Mouse (Mus musculus) layer of hippocampus, adult 9-10 months (tissue): ENCODE measurements around the gene H3f3b.
A peak's percentile ranks its signal among the peaks of the same experiment; 100 is the strongest.
"Not testable (repeated sequence)": the region's sequence is repeated elsewhere in the genome, so short reads cannot be mapped to it uniquely, and the experiment has no call there.

ENCODE experiments used
- DNase-seq: peaks from one replicate; pipeline ENCODE4 v3.0.0; 2022; ENCODE audit warnings: low spot score

The H3f3b gene

DNA sequence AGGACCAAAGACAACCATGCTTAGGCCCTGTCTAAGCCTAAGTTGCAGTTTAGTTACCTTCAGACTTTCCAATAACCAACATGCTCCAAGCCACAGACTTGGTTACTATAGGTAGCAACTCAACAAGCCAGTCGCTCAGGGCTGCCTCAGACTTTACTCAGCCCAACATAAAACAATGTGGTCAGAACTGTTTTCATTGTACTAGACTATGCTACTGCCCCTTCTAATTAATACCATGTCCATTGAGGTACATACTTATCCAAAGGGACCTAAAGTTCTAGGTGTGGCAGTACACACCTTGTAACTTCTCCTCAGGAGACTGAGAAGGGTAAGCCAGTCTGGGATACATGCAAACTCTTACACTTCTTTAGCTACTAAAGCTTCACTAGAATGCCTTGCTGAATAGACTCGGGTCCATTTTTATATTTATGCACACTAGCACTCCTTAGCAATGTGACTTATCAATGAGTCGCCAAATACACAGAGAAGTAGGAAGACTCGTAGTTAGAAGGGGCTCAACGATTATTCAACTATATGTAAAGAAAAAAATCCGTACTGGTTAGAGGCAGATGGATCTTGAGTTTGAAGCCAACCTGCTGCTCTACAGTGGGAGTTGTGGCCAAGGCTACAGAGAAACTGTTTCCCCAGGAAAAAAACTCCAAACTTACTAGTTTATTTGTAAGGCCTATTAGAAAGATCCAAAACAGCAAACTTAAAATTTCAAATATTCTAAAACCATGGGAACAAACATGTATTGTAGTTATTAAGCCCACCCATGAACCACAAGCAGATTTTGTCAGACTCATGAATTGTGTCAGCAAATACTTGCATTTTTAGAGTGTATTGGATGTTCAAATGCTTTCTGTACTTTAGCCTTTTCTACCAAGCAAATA is 6.2 kb downstream of the H3f3b start:
- no peak for DNase-seq

DNA sequence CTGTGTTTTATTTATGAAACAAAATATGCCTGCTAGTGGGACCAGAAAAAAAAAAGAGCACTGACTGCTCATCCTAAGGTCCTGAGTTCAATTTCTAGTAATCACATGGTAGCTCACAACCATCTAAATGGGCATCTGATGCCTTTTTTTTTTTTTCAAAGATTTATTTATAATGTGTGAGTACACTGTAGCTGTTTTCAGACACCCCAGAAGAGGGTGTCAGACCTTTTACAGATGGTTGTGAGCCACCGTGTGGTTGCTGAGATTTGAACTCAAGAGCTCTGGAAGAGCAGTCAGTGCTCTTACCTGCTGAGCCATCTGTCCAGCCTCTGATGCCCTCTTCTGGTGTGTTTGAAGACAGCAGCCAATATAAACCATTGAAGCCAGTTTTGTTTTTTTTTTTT is 7.2 kb downstream of the H3f3b start:
- no peak for DNase-seq

- no peak for DNase-seq
These were observed 7.8 kb downstream of the H3f3b start for GRCm38 (mm10) chr11:116019976-116020411.

- no peak for DNase-seq
These were observed 8.4 kb downstream of the H3f3b start for GRCm38 (mm10) chr11:116019360-116019791.

DNA sequence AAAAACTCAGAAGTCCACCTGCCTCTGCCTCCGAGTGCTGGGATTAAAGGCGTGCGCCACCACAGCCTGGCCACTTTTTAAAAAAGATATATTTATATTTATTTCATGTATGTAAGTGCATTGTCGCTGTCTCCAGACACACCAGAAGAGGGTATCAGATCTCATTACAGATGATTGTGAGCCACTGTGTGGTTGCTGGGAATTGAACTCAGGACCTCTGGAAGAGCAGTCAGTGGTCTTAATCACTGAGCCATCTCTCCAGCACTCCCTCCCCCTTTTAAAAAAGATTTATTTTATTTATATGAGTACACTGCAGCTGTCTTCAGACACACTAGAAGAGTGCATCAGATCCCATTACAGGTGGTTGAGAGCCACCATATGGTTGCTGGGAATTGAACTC is 8.9 kb downstream of the H3f3b start:
- not testable (repeated sequence) for DNase-seq

GRCm38 (mm10) chr11:116018106-116018505 is 9.7 kb downstream of the H3f3b start:
- no peak for DNase-seq

GRCm38 (mm10) chr11:116014821-116015220 is 12.9 kb downstream of the H3f3b start:
- DNase-seq: no peak

DNA sequence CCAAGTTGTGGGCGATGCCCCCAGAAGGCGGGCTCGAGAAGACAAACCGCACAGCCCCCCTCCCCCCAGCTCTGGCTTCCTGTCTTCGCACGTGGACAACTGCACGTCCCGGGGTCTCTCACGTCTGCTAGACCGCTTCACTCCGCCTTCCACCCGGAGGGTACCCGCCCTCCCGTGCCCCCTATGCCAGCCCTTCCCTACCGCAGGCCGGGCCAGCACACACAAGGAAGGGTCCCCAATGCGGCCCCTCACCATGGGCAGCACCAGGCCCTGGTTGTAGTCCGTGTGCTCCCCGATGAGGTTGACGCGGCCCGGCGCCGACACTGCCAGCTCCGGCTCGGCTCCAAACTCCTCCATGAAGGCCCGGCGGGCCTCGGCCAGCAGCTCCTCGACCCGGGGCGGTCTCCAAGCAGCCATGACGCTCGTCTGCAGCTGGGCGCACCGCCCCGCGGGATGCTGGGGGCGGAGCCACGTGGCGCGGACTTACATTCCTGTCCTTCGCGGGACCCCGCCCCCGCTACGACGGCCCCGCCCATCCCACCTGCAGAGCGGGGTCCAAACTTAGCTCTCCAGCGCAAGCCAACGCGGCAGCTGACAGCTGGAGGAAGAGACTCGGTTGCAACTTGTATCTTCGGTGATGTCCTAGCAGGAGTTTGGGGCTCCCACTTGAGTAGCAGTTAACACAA is 15.4 kb downstream of the H3f3b start, which contains the start of gene Galk1:
Gene Galk1 (minus strand): TSS at position 458 of the 686 bp plus-strand sequence.
- DNase-seq: peak; percentile 44

GRCm38 (mm10) chr11:116011529-116012261 is 16.1 kb downstream of the H3f3b start:
- DNase-seq: no peak

DNA sequence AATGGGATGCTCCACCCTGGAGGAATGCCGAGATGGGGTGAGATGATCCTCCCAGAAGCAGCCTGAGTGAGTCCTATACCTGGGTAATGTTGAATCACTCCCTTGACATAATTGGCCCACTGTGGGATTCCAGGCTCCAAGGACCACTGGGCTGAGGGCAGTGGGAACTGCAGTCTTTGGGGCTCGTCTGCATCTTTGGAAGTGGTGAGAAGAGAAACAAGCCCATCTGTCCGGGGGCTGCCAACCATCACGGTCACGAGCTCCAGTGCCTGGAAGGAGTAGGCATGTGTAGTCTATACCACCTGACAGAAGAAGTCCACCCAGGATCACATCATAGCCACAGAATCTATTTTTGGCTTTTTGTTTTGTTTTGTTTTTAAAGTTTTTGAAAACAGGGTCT is 16.8 kb downstream of the H3f3b start:
- DNase-seq: no peak

- DNase-seq: no peak
These were observed 17.6 kb downstream of the H3f3b start for GRCm38 (mm10) chr11:116010146-116010545.

GRCm38 (mm10) chr11:116009661-116010060 is 18.1 kb downstream of the H3f3b start:
- DNase-seq: no peak

DNA sequence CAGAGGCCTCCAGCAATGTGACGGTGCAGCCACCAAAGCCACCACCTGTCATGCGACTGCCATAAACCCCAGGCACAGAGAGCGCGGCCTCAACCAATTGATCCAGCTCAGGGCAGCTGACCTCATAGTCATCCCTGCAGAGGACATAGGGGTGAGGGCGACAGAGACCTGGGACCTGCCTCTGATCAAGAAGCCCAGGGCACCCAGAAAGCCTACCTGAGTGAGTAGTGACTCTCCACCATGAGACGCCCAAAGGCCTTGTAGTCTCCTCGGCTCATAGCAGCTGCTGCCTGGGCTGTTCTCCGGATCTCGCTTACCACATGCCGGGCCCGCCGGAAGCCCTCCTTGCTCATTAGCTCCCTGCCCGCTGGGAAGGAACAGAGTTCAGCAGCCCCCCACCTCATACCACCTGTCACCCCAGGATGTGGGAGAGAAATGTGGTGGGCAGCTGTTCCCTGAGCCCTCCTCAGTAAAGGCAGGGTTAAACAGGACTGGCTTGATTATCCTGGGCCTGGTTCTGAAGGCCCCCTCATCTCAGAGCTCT is 18.9 kb downstream of the H3f3b start:
- no peak for DNase-seq

DNA sequence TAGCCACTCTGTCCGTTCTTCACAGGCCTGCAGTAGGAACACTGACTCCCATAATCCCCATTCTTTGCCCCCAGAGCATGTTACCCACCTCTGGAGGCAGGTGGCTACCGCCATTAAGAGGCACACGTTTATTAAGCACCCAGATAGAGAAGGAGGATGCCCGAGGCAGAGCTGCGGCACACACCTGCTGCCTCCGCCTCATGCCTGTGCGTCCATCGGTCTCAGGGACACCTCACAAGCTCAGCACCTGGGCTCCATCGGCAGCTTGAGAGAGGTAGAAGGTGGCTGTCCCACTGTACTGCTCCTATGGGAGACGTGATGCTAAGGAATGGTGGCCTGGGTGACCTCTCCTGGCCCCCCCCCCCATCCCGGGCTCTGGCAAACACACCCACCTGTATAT is 19.4 kb downstream of the H3f3b start:
- no peak for DNase-seq

GRCm38 (mm10) chr11:116007095-116007850 is 20.5 kb downstream of the H3f3b start:
- DNase-seq: no peak

DNA sequence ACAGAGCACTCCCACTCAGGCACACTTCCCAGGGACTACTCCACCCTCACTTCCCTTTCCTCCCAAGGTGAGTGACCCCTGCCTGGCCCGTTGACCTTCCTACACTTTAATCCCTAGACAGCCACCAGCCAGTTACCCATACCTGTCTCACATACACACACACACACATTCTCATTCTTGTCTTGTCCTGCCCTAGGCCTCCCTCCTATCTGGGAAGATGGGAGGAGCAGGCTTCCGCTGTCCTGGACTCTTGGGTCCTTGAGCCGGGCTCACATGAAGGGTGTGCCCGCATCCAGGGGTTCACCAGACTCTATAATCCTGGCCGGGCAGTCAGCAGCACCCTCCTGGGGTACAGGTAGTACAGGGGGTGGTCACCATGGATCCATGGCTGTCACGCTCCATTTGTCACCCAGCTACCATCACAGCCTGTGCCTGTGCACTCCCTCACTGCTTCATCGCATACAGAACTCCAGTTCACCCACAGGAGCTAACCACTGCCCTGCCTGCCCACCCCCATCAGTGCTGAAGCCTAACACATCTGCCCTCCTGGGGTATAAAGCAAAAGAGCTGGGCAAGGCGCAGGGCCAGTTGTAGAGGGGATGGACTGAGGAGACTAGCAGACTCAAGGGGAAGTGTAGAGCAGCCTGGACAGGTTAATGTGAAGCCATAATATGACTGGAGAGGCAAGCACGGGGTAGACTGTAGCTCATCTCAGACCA is 21.9 kb downstream of the H3f3b start:
- no peak for DNase-seq

DNA sequence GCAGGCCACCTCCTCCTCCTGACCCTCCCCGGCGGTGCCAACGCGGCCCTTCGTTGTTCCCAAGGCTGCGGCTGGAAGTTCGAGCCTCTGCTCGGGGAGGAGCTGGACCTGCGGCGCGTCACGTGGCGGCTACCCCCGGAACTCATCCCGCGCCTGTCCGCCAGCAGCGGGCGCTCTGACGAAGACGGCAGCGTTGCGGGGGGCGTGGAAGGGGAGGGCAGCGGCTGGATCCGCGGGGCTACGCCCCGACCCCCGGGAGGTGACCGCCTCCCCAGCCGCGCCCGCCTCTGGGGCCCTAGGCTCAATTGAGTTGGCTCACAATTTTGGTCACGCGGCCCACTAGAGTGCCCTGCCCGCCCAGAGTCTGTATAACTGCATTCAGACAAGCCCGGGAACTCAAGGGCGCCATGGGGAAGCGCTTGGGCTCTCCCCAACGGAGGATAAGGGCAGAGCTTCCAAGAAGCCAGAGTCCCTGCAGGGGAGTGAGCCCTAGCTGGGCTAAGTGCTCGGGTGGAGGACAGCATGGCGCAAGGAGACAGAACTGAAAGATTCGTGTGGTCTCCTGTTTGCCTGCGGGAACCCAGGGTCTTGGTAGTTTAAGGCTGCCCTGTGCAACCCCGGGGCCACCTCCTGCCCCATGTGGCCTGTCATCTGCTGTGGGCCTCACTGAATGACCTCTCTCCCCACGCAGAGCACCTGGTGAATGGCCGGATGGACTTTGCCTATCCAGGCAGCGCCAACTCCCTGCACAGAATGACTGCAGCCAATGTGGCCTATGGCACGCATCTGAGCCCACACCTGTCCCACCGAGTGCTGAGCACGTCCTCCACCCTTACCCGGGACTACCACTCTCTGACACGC is 22.7 kb downstream of the H3f3b start:
- DNase-seq: no peak

- DNase-seq: no peak
These were observed 23.5 kb downstream of the H3f3b start for GRCm38 (mm10) chr11:116004186-116004823.

GRCm38 (mm10) chr11:116002894-116003293 is 24.9 kb downstream of the H3f3b start:
- no peak for DNase-seq
